Mouse (Mus musculus): ENCODE results near the gene Pcsk4. TPM values are rescaled to one million over a fixed set of nuclear protein-coding genes. Genes with fewer than 3 reads are reported as not detected.

Gene Pcsk4
- polyA plus RNA-seq, 1 experiment, result 9.1 TPM

GRCm38 (mm10) chr10:80302082-80302355, 27.3 kb downstream of the Pcsk4 start:
- H3K4me1 ChIP-seq (ENCODE audit: control insufficient read depth, insufficient read depth, low read length), result peaks cover 3% of the 10 kb centered on the region; the same call in 1 of the 2 replicates
- no peak overlapping the region for H3K4me3 ChIP-seq (ENCODE audit: insufficient read depth, low read depth, low read length)
- WGBS, result 58% methylated on average over 5 of the region's 5 CpGs
- TF ChIP-seq POLR2A (IDR thresholded peaks at IDR 0.05; ENCODE audit: low read depth, low read length) (no peak), CTCF (conservative IDR thresholded peaks at IDR 0.05; ENCODE audit: insufficient read depth, insufficient read length, low read depth, low read length) (no peak)
- H3K27ac ChIP-seq (ENCODE audit: insufficient read depth, low read depth, low read length), result no peak overlapping the region
- no peaks in the 10 kb centered on the region for H3K36me3 ChIP-seq (ENCODE audit: control insufficient read depth, insufficient read depth, low read length)
- H3K27me3 ChIP-seq (replicated peaks; ENCODE audit: control insufficient read depth, insufficient read depth, low read length), result no peaks in the 10 kb centered on the region
- no peak for DNase-seq

DNA sequence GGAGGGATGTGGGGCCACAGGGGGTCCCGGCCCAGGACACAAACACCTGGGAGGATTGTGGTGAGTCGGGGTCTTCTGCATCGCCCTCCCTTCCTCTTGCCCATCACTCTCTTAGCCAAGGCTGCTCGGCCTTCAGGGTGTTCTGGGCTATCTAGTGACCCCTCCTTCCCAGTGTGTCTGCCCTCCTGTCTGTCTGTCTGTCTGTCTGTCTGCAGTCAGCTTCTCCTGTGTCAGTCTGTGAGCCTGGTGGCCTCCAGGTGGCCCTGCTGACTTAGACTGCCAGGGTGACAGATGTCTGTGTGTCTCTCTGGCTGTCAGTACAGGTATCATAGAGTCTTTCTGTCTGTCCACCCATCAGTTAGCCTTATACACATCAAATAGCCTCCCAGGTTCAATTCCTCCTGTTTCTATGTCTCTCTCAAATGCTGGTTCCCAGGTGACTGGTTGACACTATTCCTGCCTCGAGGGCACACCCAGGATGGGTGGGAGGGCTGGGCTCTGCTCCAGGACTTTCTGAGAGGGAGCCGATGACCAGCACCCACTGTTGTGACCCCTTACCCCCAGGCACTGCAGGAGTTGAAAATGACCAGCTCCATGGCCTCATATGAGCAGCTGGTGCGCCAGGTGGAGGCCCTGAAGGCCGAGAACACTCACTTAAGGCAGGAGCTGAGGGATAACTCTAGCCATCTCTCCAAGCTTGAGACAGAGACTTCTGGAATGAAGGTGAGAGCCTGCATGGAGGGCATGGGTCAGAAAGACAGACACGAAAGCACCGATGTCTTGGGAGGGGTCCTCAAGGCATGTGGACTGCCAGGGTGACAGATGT, 27.8 kb downstream of the Pcsk4 start:
- Histone ChIP-seq H3K27me3 (replicated peaks; ENCODE audit: control insufficient read depth, insufficient read depth, low read length) (no peaks in the 10 kb centered on the region), H3K4me1 (ENCODE audit: control insufficient read depth, insufficient read depth, low read length) (peaks cover 3% of the 10 kb centered on the region; the same call in 1 of the 2 replicates), H3K36me3 (ENCODE audit: control insufficient read depth, insufficient read depth, low read length) (no peaks in the 10 kb centered on the region), H3K4me3 (ENCODE audit: insufficient read depth, low read depth, low read length) (no peak overlapping the region), H3K27ac (ENCODE audit: insufficient read depth, low read depth, low read length) (no peak overlapping the region)
- TF ChIP-seq CTCF (conservative IDR thresholded peaks at IDR 0.05; ENCODE audit: insufficient read depth, insufficient read length, low read depth, low read length) (no peak), POLR2A (IDR thresholded peaks at IDR 0.05; ENCODE audit: low read depth, low read length) (no peak)
- WGBS, result 82% methylated on average over 10 of the region's 10 CpGs
- DNase-seq, result no peak

GRCm38 (mm10) chr10:80300672-80301181, 28.6 kb downstream of the Pcsk4 start:
- no peak for TF ChIP-seq POLR2A (IDR thresholded peaks at IDR 0.05; ENCODE audit: low read depth, low read length)
- no peak for TF ChIP-seq CTCF (conservative IDR thresholded peaks at IDR 0.05; ENCODE audit: insufficient read depth, insufficient read length, low read depth, low read length)
- H3K27ac ChIP-seq (ENCODE audit: insufficient read depth, low read depth, low read length), result no peak overlapping the region
- DNase-seq, result no peak
- H3K36me3 ChIP-seq (ENCODE audit: control insufficient read depth, insufficient read depth, low read length), result no peaks in the 10 kb centered on the region
- no peak overlapping the region for H3K4me3 ChIP-seq (ENCODE audit: insufficient read depth, low read depth, low read length)
- 55% methylated on average over 11 of the region's 11 CpGs for WGBS
- peaks cover 3% of the 10 kb centered on the region for H3K4me1 ChIP-seq (ENCODE audit: control insufficient read depth, insufficient read depth, low read length)
- H3K27me3 ChIP-seq (replicated peaks; ENCODE audit: control insufficient read depth, insufficient read depth, low read length), result no peaks in the 10 kb centered on the region

DNA sequence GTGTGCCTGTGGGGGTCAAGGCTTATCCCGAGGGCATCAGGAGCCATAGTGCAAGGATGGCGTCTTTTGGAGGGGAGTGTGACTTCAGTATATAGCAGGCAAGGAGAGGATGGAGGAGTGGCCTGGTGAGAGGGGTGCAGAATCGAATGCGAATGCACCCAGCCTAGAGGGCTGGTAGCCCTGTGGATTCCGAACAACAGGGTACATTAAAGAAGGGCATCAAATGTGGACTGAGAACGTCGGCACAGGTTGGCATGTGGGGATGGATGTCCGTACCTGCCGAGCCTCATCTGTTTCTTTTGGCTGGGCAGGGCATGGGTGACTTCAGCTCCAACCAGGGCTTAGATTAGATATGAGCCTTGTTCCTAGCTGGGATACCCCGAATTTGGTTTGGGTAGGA, 29.5 kb downstream of the Pcsk4 start:
- H3K36me3 ChIP-seq (ENCODE audit: control insufficient read depth, insufficient read depth, low read length), result no peaks in the 10 kb centered on the region
- peaks cover 3% of the 10 kb centered on the region for H3K4me1 ChIP-seq (ENCODE audit: control insufficient read depth, insufficient read depth, low read length)
- 57% methylated on average over 10 of the region's 10 CpGs for WGBS
- no peak overlapping the region for H3K27ac ChIP-seq (ENCODE audit: insufficient read depth, low read depth, low read length)
- H3K27me3 ChIP-seq (replicated peaks; ENCODE audit: control insufficient read depth, insufficient read depth, low read length), result no peaks in the 10 kb centered on the region
- no peak overlapping the region for H3K4me3 ChIP-seq (ENCODE audit: insufficient read depth, low read depth, low read length)
- TF ChIP-seq POLR2A (IDR thresholded peaks at IDR 0.05; ENCODE audit: low read depth, low read length) (no peak), CTCF (conservative IDR thresholded peaks at IDR 0.05; ENCODE audit: insufficient read depth, insufficient read length, low read depth, low read length) (no peak)
- no peak for DNase-seq

GRCm38 (mm10) chr10:80299301-80299700, 30.0 kb downstream of the Pcsk4 start:
- no peaks in the 10 kb centered on the region for H3K27me3 ChIP-seq (replicated peaks; ENCODE audit: control insufficient read depth, insufficient read depth, low read length)
- no peak for DNase-seq
- H3K4me3 ChIP-seq (ENCODE audit: insufficient read depth, low read depth, low read length), result no peak overlapping the region
- no peak for TF ChIP-seq CTCF (conservative IDR thresholded peaks at IDR 0.05; ENCODE audit: insufficient read depth, insufficient read length, low read depth, low read length)
- no peak for TF ChIP-seq POLR2A (IDR thresholded peaks at IDR 0.05; ENCODE audit: low read depth, low read length)
- 22% methylated on average over 15 of the region's 15 CpGs for WGBS
- no peak overlapping the region for H3K27ac ChIP-seq (ENCODE audit: insufficient read depth, low read depth, low read length)
- H3K36me3 ChIP-seq (ENCODE audit: control insufficient read depth, insufficient read depth, low read length), result no peaks in the 10 kb centered on the region
- peaks cover 3% of the 10 kb centered on the region for H3K4me1 ChIP-seq (ENCODE audit: control insufficient read depth, insufficient read depth, low read length)

GRCm38 (mm10) chr10:80298571-80299281, 30.6 kb downstream of the Pcsk4 start:
- TF ChIP-seq CTCF (conservative IDR thresholded peaks at IDR 0.05; ENCODE audit: insufficient read depth, insufficient read length, low read depth, low read length), result no peak
- TF ChIP-seq POLR2A (IDR thresholded peaks at IDR 0.05; ENCODE audit: low read depth, low read length), result no peak
- Histone ChIP-seq H3K27me3 (replicated peaks; ENCODE audit: control insufficient read depth, insufficient read depth, low read length) (no peaks in the 10 kb centered on the region), H3K36me3 (ENCODE audit: control insufficient read depth, insufficient read depth, low read length) (no peaks in the 10 kb centered on the region), H3K27ac (ENCODE audit: insufficient read depth, low read depth, low read length) (no peak overlapping the region), H3K4me1 (ENCODE audit: control insufficient read depth, insufficient read depth, low read length) (peaks cover 3% of the 10 kb centered on the region), H3K4me3 (ENCODE audit: insufficient read depth, low read depth, low read length) (no peak overlapping the region)
- no peak for DNase-seq
- 7% methylated on average over 26 of the region's 26 CpGs for WGBS

DNA sequence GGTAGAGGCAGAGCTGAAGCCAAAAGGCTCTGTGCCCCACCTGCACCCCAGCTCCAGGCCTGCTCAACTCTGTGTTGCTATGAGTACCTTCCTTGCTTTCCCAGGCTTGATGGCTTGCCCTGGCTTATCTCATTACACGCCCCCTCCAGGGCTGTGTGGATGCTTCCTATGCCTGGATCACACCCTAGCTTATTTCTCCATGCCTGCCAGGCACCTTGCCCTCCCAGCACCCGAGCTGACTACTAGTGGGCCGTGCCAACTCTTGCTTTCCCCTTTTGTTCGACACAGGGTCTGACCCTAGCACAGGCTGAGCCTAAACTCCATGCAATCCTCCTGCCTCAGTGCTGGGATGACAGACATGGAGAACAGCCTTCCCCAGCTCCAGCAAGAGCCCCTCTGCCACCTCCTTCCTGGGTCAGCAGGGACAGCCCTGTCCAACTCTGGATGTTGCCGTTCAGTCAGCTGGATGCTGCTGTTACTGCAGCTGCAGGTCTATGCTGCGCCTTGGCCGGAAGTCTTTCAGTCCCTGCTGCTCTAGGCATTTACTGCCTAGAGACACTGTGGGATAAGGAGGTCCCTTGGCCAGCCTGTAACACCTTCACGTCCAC, 31.7 kb downstream of the Pcsk4 start:
- no peaks in the 10 kb centered on the region for H3K27me3 ChIP-seq (replicated peaks; ENCODE audit: control insufficient read depth, insufficient read depth, low read length)
- no peak for DNase-seq
- no peak for TF ChIP-seq CTCF (conservative IDR thresholded peaks at IDR 0.05; ENCODE audit: insufficient read depth, insufficient read length, low read depth, low read length)
- no peak for TF ChIP-seq POLR2A (IDR thresholded peaks at IDR 0.05; ENCODE audit: low read depth, low read length)
- peaks cover 3% of the 10 kb centered on the region for H3K4me1 ChIP-seq (ENCODE audit: control insufficient read depth, insufficient read depth, low read length)
- no peak overlapping the region for H3K4me3 ChIP-seq (ENCODE audit: insufficient read depth, low read depth, low read length)
- H3K27ac ChIP-seq (ENCODE audit: insufficient read depth, low read depth, low read length), result no peak overlapping the region
- H3K36me3 ChIP-seq (ENCODE audit: control insufficient read depth, insufficient read depth, low read length), result no peaks in the 10 kb centered on the region
- WGBS, result 77% methylated on average over 8 of the region's 8 CpGs
